Mouse (Mus musculus): Measurements from ENCODE around the gene Setd5. TPM values are rescaled to one million over a fixed set of nuclear protein-coding genes. Genes with fewer than 3 reads are reported as not detected.

Setd5 gene
- total RNA-seq, 2 experiments from 2014 or later = 36.4 to 41.2 TPM

DNA sequence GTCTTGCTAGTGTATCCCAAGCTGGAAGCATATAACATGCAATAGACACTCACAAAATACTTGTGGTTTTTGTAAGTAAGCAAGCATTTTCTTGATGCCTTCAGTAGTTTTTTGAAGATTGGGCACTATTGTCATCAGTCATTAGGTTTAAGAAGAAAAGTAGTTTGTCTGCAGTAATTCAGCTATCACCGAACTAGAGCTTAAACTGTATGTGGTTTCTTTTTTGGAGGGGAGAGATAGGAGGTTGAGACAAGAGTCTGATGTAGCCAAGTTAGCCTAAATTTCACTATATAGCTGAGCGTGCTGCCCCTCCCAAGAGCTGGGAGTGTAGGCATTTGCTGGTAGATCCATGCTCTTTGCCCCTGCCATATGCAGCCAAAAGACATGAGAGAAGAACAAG is 28.8 kb upstream of the Setd5 start:
- intact Hi-C loops (cut with DNase I; ENCODE audit: low total_unique reads) = no loop called here

DNA sequence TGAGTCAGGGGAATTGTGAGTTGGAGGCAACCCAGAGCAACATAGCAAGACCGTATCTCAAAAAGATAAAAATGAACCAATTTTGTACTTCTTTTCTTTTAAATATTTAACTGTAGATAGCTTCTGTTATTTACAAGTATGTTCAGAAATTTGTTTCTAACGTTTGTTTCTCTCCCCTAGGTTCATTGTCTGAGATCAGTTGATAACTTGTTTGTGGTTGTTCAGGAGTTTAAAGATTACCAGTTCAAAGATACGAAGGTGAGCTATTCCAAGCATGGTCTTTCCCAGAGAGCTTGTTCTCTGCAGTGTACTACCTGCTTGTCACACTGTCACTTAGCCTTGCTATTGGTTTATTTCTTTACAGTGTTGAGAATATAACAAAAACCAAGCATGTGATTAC is 28.0 kb upstream of the Setd5 start:
- intact Hi-C loops (cut with DNase I; ENCODE audit: low total_unique reads) = no loop called here
- no peak for DNase-seq

More for the DNA sequence above, 28.8 kb upstream of the Setd5 start:
- no peak for DNase-seq

GRCm38 (mm10) chr6:113052972-113053371 is 24.2 kb upstream of the Setd5 start:
- intact Hi-C loops (cut with DNase I; ENCODE audit: low total_unique reads) = no loop called here
- DNase-seq = no peak

DNA sequence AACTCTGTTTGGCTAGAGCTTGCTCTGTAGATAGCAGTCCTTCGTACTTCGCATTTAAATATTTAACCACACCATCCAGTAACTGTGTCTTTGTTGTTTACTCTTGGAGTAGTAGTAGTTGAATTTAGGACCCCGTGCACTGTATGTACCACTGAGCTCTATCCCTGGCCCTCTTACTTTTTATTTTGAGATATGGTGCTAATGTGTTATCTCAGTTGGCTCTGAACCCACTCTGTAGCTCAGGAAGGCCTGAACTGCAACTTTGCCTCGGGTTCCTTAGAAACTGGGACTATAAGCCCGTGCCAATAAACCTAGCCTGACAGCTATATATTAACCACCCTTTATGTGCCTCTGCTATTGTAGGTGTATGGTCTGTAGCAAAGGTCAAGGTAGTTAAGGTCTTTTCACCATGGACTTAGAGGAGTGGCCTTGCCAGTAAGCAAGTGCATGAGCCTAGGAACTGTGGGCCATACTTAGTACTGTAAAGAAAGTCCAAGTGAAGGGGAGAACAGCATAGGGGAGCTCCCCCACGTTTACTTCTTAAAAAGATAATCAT is 22.5 kb upstream of the Setd5 start:
- DNase-seq = no peak
- intact Hi-C loops (cut with DNase I; ENCODE audit: low total_unique reads) = no loop called here

DNA sequence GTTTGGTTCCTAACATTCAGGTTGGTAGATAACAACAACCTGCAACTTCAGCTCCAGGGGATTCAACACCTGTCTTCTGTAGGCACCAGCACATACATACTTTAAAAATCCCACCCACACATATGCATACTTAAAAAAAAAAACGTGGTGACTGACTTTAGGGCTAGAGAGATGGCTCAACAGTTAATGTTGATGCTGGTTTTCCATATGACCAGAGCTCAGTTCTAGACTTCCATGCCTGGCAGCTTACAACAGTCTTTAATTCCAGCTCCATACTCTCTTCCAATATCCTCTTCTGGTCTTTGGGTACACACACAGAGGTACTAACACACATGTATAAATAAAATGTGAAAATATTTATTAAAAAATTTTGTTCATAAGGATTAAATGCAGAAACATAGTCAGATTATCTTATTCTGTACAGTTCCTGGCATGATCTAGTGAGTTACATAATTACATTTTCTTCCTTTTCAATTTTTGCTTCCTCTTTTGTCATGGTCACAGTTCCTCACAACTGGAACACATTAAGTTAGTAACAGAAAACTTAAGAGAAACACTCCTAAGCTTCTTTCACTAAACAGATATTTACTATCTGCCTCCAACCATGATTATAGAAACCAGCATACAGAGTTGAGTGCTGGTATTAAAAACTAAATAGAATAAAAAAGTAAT is 16.1 kb upstream of the Setd5 start:
- intact Hi-C loops (cut with DNase I; ENCODE audit: low total_unique reads) = no loop called here
- no peak for DNase-seq

DNA sequence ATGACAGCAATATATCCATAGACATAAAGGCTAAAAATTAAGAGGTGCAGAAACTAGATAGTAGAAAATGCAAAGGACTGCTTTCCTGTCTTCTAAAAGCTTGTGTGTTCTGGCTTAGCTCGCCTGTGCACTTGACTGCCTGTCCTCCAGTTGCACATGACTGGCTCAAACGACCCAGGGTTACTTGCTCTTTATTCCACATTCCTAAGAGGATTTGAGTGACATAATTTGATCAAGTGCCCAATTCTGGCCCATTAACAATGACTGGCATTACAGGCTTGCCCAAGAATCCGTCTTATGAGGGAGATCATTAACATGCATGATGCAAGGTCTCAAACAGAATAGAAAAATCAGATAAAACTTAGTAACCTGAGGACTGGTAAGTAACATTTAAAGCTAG is 14.9 kb upstream of the Setd5 start:
- no peak for DNase-seq
- intact Hi-C loops (cut with DNase I; ENCODE audit: low total_unique reads) = no loop called here

GRCm38 (mm10) chr6:113063363-113063762 is 13.8 kb upstream of the Setd5 start:
- DNase-seq = no peak
- intact Hi-C loops (cut with DNase I; ENCODE audit: low total_unique reads) = no loop called here

- intact Hi-C loops (cut with DNase I; ENCODE audit: low total_unique reads) = no loop called here
- DNase-seq = no peak
Measured at GRCm38 (mm10) chr6:113065186-113065585, 12.0 kb upstream of the Setd5 start.

- intact Hi-C loops (cut with DNase I; ENCODE audit: low total_unique reads) = no loop called here
Measured at GRCm38 (mm10) chr6:113069154-113069553, 8.0 kb upstream of the Setd5 start.

DNA sequence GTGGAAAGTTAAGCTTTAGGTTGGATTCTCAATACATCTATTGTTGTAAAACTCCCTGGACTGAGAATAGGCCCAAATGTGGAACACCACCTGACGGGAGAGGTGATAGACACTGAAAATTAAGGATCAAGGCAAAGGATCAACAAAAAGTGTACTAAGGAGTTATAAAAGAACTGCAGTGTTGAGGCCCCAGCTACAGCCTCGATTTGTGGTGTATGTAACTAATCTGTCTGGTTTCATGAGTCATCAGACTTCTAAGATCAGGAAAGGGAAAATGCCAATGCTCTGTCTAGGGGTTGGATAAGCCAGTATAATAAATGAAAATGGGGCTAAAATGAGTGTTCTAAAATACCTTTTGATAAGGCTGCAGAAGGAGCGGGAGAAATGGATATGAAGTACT is 1.9 kb upstream of the Setd5 start:
- no peak for DNase-seq
- intact Hi-C loops (cut with DNase I; ENCODE audit: low total_unique reads) = no loop called here

More at GRCm38 (mm10) chr6:113069154-113069553, 8.0 kb upstream of the Setd5 start:
- no peak for DNase-seq

DNA sequence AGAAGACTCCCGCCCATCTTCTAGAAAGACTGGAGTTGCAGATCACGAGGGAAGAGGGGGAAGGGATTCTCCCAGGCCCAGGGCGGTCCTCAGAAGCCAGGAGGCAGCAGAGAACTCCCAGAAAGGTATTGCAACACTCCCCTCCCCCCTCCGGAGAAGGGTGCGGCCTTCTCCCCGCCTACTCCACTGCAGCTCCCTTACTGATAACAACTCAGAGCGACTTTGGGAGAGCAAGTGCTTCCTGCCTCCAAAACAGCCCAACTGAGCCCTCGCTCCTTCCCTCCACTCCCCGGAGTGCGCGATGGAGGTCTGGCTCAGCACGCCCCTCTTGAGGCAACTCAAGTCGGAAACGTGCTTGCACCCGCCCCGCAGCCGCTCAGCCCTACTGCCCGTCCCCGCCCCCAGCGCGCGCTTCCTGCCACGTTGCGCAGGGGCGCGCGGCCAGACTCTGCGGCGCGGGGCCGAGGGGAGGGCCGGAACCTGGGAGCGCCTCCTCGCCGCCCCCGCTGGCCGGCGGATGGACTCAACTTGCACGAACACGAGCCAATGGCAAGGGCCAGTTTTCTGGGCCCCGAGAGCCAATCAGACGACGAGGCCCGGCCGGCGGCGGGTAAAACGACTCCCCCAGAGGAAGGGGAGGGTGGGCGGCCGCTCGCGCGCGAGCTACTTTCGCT is 1.0 kb upstream of the Setd5 start:
- peak; percentile 98 for DNase-seq
- intact Hi-C loops (cut with DNase I; ENCODE audit: low total_unique reads) = no loop called here

GRCm38 (mm10) chr6:113077569-113078030 is 435 bp downstream of the Setd5 start:
- intact Hi-C loops (cut with DNase I; ENCODE audit: low total_unique reads) = no loop called here
- DNase-seq = no peak

DNA sequence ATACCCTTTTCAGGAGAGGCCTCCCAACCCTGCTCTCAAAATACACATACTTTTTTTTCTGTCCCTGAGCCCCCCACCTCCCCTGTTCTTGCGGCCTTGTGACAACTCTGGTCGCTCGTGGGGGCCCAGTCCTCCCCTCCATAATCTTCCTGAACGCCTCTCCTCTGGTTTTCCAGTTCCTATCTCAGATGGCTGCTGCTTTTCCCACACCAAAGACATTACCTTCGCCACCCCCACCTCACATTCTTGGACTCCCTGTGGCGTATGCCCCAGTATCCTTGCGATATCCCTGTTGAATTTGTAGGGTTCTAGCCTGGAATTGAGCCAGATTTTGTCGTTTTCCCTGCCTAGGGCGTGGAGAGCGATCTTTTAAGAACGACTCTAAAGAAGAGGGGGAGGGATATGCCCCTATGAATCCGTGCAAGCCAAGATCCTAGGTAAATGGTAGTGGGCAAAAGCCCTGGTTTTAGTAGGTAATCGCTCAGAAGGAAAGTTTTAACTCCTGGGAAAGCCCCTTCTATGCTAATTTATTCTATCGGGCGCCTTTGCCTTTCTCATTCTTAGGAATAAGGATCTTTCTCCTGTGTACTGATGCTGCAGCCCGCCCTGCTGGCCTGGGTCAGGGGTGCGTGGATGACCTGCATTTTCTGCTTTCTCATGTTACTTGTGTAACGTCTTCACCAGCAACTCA is 1.0 kb downstream of the Setd5 start:
- intact Hi-C loops (cut with DNase I; ENCODE audit: low total_unique reads) = no loop called here
- peak; percentile 20 for DNase-seq

GRCm38 (mm10) chr6:113079492-113079891 is 2.3 kb downstream of the Setd5 start:
- DNase-seq = peak; percentile 46
- intact Hi-C loops (cut with DNase I; ENCODE audit: low total_unique reads) = no loop called here

DNA sequence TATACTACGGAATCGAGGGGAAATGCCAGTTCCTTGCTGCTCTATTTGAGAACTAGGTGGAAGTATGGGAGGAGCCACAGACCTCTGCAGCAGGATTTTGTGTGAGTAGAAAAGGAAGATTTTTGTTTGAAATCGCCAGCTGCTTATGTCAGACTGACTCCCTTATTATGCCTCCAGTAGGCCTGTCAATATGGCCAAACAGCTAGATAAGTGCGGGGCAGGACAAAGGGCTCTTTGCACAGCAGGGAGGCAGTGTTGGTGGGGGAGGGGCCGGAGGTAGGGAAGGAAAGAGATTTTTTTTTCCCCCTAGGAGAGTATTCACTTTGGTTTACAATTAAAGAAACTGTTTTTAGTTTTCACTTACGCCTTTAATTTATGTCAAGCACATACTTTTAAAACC is 5.1 kb downstream of the Setd5 start:
- no peak for DNase-seq
- intact Hi-C loops (cut with DNase I; ENCODE audit: low total_unique reads) = no loop called here

DNA sequence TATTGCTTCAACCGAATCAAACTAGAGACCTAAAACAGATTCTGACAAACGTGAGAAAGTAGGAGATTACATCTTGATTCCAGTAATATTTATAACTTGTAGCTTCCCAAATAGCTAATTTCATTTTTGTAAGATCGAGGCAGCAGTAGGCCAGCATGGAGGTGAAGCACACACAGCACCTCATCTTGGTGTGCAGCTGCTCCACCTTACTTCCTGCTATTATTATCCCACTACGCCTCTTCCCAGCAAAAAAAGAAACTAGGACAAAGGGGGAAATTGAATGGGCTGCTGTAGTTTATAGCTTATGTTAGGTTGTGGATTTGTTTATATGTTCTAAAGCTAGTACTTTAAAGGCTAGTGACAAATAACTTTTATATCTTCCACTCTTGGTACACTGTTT is 7.4 kb downstream of the Setd5 start:
- DNase-seq = no peak
- intact Hi-C loops (cut with DNase I; ENCODE audit: low total_unique reads) = no loop called here

DNA sequence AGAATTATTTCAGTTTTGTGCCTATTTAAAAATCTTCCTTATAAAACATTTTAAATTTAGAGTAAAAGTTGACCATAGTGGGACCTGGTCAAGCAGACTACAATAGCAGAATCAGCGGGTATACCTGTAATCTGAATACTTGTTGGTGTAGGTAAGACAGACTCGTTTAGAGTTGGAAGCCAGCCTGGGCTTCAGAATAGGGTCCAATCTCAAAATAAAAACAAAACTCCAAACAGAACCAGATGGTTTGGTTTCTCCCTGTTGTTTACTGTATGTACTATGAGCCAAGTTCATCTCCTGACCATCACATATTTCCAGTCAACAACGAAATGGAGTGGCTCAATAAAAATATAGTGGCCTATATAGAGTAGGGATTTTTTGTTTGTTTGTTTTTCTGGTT is 16.0 kb downstream of the Setd5 start:
- intact Hi-C loops (cut with DNase I; ENCODE audit: low total_unique reads) = no loop called here
- DNase-seq = no peak

DNA sequence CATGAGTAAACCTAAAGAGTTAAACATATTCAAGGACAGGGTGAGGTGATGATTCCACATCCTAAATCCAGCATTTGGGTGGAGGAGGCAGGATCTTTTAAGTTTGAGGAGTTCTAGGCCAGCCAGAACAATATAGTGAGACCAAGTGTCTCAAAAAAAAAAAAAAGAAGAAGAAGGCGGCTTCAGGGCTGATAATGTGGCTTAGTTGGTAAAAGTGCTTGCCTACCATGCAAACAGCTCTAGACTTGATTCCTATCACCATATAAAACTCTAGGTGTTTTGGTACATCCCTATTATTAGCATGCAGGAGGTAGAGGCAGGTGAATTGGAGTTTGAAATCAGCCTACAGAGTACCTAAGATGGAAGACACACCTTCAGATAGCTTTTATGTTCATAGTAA is 18.4 kb downstream of the Setd5 start:
- intact Hi-C loops (cut with DNase I; ENCODE audit: low total_unique reads) = no loop called here
- DNase-seq = no peak

DNA sequence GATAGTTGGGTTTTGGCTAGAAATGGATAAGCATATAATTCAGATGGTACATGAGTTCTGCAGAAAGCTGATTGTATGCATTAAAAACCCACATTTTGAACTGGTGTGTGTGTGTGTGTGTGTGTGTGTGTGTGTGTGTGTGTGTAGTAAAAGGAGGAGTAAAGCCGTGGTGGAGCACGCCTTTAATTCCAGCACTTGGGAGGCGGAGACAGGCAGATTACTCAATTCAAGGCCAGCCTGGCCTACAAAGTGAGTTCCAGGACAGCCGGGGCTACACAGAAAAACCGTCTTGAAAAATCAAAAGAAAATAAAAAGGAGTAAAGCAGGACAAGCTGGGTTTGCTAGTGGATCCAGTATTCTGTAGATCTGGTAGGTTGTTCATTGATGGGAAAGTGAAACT is 20.5 kb downstream of the Setd5 start:
- no peak for DNase-seq
- intact Hi-C loops (cut with DNase I; ENCODE audit: low total_unique reads) = no loop called here

GRCm38 (mm10) chr6:113099640-113100289 is 22.6 kb downstream of the Setd5 start:
- peak; percentile 88 for DNase-seq
- intact Hi-C loops (cut with DNase I; ENCODE audit: low total_unique reads) = no loop called here

All from gastrocnemius, postnatal 14 days (tissue).